Mouse (Mus musculus): ENCODE measurements at regions not wholly inside any gene's neighbourhood (a gene's known extent, or its start where the extent isn't known, plus 50 kb on each side); places are given as distances from the start of the nearest gene placed in this dataset.
A peak's percentile ranks its signal among the peaks of the same experiment; 100 is the strongest.

DNA sequence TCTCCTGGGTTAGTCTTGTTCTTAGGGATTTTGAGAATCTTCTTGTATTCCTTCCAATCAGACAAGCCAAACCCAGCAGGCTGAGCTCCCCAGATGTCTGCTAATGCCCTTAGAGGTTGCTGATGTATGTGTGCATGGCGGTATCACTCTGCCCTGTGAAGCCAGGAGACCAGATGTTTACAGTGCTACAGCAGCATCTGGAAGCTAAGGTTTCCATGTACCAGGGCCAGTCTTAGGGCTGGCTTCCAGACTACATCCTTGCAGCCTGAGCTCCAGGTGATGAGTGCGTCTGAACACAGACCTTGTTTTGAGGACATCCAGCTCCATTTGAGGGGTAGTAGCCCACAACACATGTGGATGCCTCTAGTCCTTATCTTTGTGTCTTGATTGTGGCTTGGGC is 241.7 kb downstream of the Ttc32 start:
- DNase-seq, result no peak

DNA sequence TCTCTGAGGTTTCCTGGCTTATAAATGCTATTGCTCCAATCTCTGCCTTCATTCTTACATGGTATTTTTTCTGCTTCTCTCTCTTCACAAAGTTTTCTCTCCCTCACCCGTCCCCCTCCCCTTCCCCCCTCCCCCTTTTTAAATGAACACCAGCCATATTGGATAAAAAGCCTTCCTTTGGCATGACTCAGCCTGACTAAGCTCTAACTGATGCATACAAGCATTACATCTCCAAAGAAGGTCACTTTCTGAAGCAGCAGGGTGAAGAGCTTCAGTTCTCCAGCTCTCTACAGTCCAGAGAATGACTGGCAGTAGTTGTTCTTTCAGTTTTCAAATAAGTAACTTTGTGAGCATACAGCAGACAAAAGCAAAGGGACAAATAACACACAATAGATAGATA is 244.4 kb downstream of the Ttc32 start:
- DNase-seq, result no peak

DNA sequence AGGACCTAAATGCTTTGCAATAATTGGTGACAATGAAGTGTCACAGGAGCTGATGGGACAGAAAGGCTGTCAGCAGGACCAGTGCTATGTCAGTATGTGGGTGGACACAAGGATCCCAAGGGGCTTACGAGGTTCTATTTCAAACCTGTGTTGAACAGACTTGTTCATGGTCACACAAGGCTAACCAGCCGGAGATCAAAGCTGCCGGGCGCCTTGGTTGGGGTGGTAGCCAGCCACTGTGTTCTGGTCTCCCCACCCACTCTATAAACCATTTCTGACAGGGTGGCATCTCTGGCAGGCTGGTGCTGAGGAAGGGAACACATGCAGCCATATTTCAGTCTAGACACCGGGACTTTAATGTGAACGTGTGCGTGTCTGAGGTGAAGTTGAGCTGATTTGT is 245.9 kb downstream of the Ttc32 start:
- no peak for DNase-seq

DNA sequence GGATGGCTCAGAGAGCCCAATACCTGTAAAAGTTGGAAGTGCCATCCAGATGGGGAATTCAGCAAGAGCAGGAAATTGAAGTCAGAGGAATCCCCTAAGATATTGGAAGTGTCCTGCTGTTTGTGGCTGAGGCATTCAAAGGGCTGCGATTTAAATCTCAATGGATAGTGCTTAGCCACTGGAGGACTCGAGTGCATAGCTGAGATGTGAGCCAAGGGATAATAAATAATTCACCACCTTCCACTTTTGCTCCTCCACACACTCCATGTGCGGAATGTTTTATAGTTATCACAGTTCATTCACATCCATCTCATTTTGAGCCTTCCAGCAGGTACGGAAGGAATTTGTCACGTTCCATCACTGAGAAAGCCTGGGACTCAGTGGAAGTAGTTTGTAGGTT is 248.9 kb downstream of the Ttc32 start:
- DNase-seq, result no peak

DNA sequence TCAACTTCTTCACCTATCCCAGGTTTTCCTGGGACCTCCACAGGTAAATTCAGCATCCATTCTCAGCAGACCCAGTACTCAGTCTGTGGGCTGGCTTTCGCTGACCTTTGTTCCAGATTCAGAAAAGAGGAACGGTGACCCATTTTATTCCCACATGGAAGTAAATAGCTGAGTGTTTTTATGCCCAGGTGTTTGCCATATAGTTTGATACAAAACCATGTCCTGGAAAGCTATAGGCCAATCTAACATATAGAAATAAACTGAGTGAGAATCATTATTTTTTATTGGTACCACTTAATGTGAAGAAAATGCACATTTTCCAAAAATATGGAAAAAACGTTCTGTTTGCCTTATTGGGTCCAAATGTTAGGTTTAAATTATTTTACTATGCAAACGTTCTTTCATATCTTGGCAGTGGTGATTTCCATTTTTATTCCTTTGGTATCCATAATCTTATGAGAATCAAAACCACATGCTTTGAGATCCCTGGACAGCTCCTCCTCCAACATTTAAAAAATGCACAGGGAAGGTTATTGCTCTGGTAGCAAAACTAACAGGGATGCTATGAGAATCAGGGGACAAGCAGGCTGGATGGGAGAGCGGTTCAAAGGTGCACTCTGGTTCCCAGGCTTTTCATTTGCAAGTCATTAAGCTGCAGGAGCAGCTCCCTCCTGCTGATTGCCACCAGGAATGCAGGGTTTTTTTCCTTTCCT is 250.3 kb downstream of the Ttc32 start:
- DNase-seq, result no peak

DNA sequence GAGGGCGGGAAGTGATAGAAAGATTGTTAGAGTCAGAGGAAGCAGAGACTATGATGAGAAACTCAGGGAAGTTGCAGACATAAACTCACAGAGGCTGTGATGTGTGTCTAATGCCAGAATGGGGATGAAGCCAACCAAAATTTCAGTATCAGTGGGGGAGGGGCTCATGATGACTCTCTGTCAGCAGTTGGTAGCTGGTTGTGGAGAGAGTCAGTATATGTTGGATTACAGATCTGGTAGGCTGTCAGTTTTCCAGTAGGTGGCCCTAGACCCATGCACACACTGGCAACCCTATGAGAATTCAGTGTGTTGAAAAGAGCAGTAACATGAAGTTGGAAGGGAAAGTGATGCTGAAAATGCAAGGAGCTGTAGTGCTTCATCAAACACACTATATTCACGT is 257.5 kb downstream of the Ttc32 start:
- no peak for DNase-seq

DNA sequence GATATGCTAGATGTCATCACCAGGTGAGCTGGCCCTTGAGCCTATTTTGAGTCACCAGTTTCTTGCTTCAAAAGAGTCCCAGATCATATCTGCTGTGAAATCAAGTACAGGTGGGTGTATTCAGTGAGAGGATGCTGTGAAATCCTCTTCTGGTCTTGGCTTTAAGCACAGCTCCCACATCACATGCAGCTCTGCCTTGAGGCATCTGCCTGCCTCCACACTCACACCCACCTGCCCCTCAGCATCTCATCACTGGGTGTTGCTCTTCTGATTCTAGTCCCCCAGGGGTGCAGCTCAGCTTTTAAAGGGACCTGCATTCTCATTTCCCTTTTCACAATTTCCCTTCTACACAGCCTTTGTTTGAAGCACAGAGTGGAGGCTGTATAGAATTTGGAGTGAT is 262.9 kb downstream of the Ttc32 start:
- no peak for DNase-seq

DNA sequence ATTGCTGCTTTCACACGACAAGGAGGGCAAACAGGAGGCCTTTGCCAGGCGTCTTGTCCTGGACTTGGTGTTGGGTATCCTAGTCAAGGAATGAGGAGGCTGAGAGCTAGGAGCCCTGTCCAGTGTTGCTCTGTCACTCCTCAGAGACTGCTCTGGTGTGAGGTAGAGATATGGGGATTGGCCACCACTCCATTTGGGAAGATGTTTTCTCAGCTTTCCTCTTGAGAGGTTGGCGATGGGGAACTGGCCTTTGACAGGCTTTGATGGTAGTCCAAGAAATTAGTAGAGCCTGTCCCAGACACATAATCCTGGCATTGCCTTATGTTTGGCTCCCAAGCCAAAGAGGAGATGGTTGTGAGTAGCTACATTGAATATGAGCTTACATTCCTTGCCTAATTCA is 265.4 kb downstream of the Ttc32 start:
- no peak for DNase-seq

DNA sequence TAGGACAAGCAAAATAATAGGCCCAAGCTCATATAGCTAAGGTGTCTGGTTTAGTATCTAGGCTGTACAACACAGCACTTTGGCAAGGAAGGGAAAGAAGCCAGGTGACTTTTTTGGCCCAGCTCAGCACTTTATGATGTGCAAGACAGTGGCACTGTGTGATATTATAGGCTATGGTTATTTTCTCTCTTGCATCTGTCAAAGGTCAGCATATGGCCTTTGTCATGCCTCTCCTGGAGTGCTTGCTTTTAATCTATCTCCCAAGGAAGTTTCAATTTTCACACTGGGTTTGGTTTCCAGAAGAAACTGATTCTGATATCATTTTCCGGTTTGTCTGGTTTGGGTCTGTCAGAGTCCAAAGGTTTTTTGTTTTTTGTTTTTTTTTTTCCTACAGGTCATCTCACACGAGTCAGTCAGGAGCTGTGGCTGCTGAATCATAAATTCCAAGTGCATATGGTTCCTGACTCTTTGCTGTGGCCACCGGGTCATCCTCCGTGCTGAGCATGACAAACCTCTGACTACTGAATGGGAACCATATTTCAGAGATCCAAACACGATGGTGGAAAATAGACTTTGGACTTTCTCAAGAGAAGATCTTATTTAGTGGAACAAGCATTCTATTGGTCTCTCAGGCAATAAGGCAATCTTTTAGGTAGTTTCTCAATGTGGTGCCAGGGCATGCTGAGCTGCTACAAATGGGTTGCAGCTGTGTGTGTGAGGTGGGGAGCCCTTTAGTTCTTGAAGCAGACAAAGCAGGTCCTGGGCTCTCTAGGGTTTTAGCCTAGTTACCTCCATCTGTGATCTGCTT is 269.3 kb downstream of the Ttc32 start:
- no peak for DNase-seq

DNA sequence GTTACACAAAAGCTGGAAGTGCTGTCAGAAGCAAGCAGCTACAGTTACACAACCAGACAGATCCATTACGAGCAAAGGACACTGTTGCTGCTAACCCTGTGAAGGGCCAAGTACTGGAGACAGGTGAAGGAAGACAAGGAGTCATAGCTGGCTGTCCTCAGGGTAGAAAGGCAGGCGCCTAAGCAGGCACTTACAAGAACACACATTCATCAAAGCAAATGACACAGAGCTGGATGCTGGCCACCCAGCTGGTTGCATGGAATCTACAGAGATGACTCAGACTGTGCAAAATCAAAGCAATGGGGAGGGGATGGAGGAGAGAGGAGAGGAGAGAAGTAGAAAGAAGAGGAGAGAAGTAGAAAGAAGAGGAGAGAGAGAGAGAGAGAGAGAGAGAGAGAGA is 265.8 kb upstream of the Osr1 start:
- DNase-seq, result peak; percentile 3

DNA sequence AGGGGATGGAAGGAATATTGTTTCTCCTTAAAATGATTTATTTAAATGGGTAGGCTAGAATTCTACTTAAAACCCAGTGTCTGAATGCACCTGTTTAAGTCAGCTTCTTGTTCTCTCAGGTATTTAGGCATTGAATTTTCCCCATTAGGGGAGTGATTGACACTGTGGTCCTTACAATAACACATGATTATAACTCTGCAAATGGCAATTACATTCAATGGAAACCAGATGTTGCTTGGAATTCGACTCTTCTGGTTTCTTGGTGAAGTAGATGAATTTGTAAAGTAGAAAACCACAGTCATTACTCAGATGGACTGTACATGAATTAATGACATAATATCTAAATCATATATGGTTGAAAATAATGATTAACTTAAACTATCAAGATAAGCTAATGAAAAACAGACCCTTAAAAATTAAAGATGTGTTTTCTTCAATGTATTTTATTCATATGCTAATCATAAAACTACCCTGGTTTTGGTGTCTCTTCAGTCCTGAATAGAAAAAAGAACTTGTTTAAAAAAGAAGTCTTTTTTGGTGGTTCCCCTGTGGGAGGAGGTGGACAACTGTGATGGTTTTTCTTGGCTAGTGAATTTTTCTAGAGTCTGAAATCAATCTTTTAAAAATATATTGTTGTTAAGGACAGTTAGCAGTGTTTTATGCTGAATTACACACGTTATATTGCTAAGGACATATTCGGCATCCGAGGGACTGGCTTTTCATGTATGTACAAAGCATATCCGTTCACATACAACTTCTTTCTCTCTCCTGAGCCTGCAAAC is 231.8 kb upstream of the Osr1 start:
- no peak for DNase-seq

DNA sequence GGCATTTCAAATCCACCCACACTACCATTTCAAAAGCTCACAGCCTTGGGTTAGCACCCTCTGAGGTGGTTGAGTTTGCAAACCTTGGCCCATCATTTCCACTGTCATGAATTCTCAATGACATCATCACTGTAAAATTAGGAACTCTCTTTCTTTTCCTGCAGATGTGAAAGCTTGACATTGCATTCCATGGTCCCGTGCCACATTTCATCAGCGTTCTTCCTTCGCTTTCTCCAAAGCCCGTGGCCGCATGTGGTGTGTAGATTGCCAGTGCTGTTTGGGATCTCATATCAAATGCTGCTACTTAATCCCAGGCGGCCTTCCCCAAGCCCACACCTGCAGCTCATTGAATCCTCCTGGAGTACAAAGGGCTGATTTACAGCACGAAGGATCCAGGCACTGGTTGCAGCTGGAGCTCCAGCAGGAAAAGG is 231.1 kb upstream of the Osr1 start:
- DNase-seq, result peak; percentile 6

DNA sequence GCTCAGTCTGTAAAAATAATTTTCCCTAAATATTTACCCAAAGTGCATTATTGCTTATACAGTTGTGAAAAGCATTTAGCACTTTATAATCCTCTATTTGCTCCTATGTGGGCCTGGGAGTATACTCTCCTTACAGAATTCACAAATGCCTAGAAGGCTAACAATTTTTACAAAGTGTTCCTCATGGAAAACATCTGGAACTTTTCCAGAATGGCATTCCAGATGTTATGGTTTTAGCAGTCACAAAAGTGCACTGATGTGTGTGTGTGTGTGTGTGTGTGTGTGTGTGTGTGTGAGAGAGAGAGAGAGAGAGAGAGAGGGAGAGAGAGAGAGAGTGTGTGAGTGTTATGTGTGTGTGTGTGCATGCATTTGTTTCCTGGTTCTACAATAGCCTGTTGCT is 229.1 kb upstream of the Osr1 start:
- no peak for DNase-seq

DNA sequence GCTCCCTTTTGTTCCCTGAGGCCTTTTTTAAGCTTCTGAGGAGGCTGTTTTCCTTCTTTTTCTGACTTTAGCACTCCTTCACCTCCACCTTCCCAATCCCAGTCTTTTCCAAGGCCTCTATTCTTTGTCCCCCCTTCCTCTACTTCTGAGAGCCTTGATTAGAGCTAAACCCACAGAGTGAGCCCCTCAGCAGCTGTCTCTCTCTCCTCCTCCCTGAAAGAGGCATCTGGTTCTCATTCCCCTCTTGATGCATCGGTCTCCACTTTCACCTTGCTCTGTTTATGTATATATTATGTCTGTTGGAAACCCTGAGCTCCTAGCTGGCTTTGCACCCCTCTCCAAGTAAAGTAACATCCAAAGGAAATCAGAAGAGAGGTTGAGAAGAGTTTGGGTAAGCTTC is 224.6 kb upstream of the Osr1 start:
- DNase-seq, result no peak

DNA sequence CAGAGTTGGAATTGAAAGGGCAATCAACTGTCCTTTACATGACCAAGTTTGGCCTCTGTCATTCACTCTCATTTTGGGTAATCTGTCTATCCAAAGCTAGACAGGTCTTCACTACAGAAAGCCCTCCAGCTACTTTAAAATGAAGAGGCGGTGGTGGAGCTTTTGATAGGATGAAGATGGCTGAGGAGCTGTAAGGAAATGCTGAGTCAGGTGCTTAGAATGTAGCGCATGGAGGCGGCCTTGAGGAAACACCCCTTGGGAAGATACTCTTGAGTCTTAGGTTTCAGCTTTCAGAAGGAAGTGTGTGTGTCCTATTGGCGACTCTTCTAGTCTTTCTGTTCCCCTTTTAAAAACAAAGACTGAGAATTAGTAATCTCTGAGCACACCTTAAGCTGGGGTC is 214.4 kb upstream of the Osr1 start:
- no peak for DNase-seq

DNA sequence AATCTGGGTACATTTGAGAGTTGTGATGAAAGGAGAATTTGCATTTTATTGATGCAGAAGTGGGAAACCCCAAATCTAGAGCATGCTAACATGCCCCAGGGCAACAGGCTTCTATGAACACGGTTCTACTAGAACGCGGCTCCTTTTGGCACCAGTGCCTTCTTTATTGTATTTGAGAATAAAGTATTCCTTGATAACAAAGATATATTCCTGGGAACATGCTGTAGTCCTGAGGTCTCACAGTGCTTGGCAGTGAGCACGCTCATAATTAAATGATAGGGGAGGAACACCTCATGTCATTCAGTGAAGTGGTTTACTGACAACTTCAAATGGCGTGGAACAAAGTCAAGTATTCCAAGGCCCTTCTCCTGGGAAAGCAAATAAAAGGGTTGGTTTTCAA is 212.1 kb upstream of the Osr1 start:
- no peak for DNase-seq

DNA sequence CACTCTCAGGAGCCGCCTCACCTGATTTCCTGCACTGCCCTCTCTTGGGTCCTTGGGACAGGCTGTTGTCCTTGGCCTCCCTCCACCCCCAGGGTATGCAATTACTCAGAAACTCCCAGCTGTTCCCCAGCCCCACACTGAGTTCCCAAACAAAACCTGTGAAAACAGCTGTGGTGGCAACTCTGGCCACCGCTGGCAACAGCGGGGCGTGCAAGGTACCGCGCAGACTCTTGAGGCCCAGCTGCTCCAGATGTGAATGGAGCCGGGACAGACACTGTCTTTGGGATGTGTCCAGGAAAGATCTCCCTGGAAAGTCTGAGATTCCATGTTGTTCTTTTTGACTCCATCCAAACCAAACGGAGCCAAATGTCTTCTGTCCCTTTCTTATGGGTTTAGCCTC is 211.0 kb upstream of the Osr1 start:
- no peak for DNase-seq

DNA sequence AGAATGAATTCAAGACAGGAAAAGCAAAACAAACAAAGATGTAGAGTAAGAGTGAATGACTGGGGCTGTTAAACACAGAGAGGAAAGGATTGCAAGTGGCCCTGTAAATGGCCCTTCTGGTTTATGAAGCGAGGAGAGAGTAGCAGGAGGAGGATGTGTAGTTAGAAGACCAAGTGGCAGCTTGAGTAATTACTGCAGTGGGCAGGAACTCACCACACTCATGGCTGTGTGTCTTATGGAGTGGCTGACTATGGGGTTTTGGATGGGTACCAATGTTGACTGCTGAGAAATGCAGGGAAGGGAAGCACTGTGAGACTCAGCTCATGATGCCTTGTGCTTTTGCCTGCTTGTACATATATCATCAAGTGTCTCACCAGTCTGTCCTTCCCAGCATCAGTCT is 204.0 kb upstream of the Osr1 start:
- no peak for DNase-seq

DNA sequence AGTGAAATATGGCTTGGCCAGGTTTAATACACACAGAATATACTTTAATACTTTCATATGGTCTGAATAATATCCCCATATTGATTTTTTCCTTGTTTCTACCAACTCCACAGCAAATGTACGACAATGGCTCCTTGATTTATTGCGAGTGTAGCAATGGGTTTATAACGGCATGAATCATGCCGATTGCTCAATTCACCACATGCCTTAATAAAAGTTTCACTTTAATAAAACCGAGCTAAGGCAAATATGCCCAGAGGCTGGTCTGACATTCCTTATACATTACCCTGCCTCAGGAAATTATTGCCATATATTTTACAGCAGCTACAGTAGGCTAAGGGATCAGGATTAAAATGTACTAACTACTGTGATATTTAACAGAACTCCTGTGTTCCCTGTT is 201.2 kb upstream of the Osr1 start:
- no peak for DNase-seq

DNA sequence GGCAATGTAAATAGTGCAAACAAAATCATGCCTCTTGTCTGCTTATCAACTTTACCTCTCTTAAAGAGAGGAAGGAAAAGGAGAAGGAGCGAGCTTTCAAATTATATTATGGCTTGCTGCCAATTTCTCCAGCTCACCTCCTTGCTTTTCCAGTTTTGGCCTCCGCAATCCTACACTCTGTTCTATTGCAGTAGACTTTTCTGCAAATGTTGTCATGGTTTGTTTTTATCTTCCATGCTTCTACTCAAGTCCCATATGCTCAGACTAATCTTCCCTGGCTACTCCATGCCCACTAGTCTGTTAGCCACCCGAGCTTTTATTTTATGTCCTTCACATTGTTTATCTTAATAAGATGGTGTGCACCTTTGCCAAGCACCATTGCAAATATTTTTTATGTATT is 168.0 kb upstream of the Osr1 start:
- DNase-seq, result no peak

DNA sequence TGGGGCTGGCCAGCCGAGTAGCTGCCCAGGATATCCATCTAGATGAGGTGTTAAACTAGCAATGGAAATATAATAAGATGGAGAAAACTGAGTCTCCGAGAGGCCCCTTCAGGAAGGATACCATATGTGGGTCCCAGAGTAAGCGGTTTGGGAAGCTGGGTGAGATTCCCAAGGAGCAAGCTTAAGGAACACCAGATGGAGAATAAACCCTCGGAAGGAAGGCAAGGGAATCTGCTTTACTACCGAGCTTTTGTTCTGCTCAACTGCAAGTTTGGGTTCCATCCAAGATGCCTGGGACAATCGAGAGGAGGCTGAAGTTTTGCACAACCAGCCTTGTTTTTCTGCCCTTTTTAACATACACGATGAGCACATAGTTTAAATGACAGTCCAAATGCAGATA is 164.9 kb upstream of the Osr1 start:
- no peak for DNase-seq

DNA sequence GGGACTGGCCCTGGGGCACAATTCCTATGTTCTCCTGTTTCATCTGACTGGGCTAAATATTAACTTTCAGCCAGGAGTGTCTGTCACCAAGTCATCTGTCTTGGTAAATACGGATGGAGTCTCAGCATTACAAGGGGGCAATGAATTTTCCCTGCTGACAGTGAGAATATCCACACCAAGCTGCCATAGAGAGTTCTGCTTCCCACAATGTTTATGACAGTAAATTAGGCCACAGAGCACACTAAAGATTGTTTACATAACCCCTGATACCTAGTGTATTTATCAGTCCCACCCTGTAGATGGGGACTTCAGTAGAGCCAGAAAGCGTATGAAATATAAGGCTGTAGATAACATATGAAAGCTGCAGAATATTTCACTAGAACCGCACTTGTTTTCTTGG is 150.6 kb upstream of the Osr1 start:
- DNase-seq, result no peak

DNA sequence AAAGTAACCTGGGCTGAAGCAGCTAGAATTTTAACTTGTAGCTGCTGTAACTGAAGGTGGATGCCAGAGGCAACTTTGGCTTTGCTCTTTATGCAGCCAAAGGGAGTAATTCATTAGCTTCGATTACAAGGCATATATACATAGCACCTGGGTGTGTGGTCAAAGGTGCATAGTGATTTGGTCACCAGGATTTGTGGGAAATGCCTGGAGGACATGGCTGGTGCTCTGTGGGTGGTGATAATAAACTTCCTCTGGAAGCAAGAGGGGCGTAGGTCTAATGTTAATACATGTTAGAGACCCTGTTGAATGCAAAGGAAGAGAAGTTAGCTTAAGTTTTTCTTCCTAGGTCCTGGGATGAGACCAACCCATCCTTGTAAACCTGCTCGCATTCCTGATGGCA is 139.3 kb upstream of the Osr1 start:
- no peak for DNase-seq

DNA sequence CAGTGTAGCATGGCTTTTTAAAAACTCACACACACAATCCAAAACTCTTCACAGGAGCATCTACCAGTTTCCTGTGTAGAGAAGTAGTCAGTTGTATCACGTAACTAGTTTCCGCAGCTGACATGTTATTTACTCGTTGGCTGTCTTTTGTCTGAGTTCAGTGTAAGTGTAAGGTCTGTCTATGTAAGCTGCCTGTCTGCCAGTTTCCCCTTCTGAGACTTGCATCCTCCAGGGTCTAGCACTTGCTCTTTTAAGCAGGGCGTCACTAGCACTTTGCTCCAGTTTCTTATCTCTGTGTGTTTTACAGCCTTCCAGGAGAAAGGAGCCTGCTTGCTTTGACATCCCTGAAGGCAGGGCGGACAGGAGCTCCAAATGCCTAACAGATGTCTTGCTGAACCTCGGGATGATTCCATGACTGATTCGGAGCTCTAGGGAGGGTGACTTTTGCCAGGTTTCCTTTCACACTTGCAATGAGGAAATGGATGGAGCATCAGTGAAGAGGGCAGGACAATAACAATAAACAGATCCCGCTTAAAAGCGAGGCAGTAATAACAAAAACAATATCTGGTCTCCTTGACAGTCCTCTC is 131.2 kb upstream of the Osr1 start:
- DNase-seq, result no peak
